9 mouse cellular contexts compared by ENCODE assay signal in the genomic region with DNA sequence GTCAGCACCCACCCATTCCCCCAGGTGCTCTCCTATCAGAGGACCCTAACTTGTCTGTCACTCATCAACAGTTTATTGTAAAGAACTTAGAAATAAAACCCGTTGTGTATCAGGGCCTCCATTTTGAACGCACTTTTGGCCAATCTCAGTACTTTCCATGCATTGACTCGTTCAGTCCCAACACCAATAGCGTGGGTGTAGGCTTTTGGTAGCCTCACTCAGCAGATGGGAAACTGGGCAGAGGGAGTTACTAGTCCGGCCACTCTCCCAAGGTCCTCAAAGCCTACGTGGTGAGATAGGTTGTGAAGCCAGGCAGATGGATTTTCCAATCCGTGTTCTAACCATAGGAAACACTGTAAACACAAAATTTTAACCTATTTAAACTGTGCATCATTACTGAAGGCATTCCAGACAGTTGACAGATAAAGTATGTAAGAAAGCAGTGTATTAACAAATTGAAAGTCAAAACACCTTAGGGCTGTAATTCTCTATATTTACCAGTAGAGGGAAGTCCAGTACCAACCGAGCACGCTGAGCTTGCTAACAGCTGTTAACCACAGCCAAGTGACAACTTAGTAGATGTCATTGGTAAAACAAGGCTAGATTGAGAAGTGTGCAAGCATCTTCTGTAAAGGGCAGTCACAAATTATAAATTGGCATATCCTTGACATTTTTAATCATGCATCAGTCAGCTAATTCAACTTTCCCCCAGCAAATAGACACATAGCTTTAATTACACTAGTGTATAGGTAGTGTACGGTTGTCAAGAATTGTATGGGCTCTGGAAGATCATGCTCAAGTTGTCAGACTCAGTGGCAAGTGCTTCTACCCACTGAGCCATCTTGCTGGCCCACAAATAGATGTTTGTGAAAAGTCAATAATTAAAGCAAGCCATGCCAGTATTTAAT. TPM values are rescaled to one million over a fixed set of nuclear protein-coding genes. Genes with fewer than 3 reads are reported as not detected.
DNase-seq lines count a peak whose midpoint lies in the region; ATAC-seq and TF ChIP-seq lines count a peak whose summit lies in the region.
"Had no signal": no experiment of that assay in that cellular context is flagged by ENCODE, and none has a peak within 500 bp of the region (broad histone marks: within the 10 kb centered on the region; RNA-seq: fewer than 3 reads in every experiment).

No protein-coding gene starts in this region.

- H3K79me2 ChIP-seq in heart, adult 2 months (replicated peaks; ENCODE audit: control insufficient read depth, insufficient read depth, low read length), result no peaks in the 10 kb centered on the region

- 59% methylated on average over 10 of the region's 10 CpGs for WGBS in heart, adult 2 months
- 59% methylated on average over 10 of the region's 10 CpGs for WGBS in heart, embryonic 12.5 days
- WGBS in hindbrain, postnatal 0 days, result 60% methylated on average over 10 of the region's 10 CpGs

- no peak overlapping the region for H3K27ac ChIP-seq in heart, adult 2 months
- H3K27ac ChIP-seq in heart, embryonic 12.5 days (ENCODE audit: poor library complexity, severe bottlenecking), result no peak overlapping the region
- H3K27ac ChIP-seq in hindbrain, postnatal 0 days, result no peak overlapping the region
- H3K27ac ChIP-seq: limb, embryonic 12.5 days had no signal

- POLR2A ChIA-PET in Patski (lab: Charles Lee), result no interaction called here

- DNase-seq in heart, adult 2 months, result no peak
- DNase-seq in 416B (ENCODE audit: low read depth) (peak; percentile 75), Patski (ENCODE audit: low read depth, low spot score) (no peak)
- DNase-seq in hindbrain, postnatal 0 days (ENCODE audit: low spot score), result peak; percentile 80
- peak; percentile 67 for DNase-seq in retina, postnatal 1 day
- DNase-seq in left cerebral cortex, postnatal 4 days, result no peak
- DNase-seq in ovary, postnatal 36 days (ENCODE audit: low spot score), result no peak

- CTCF ChIA-PET in Patski (lab: Charles Lee), result interaction anchor here (0.8 to 2.0 kb wide), 9 partner anchors 9 to 590 kb away, joined by 3 to 8 read pairs (median 4); no protein-coding TSS in a partner anchor

- H3K9me3 ChIP-seq in heart, embryonic 12.5 days (replicated peaks), result no peaks in the 10 kb centered on the region
- H3K9me3 ChIP-seq in hindbrain, postnatal 0 days (ENCODE audit: low read length), result no peaks in the 10 kb centered on the region

- no peaks in the 10 kb centered on the region for H3K4me1 ChIP-seq in heart, adult 2 months (ENCODE audit: control insufficient read depth, insufficient read depth, low read length)
- H3K4me1 ChIP-seq in heart, embryonic 12.5 days (replicated peaks), result no peaks in the 10 kb centered on the region
- H3K4me1 ChIP-seq in hindbrain, postnatal 0 days (ENCODE audit: insufficient read depth, low read length), result no peaks in the 10 kb centered on the region
- H3K4me1 ChIP-seq: limb, embryonic 12.5 days had no signal

- H3K9ac ChIP-seq in heart, adult 2 months (ENCODE audit: low read depth, low read length), result no peak overlapping the region
- H3K9ac ChIP-seq in heart, embryonic 12.5 days, result no peak overlapping the region
- H3K9ac ChIP-seq in hindbrain, postnatal 0 days (replicated peaks; ENCODE audit: low read length), result no peak overlapping the region
- H3K9ac ChIP-seq: limb, embryonic 12.5 days had no signal

- in situ Hi-C loops in Patski (cut with MboI; ENCODE audit: low pct_unique_long_range_greater_than_20kb), result loop anchor here (5.0 kb wide), 1 partner anchor 571 kb away; no protein-coding TSS in a partner anchor

- H3K27me3 ChIP-seq in heart, adult 2 months (ENCODE audit: control insufficient read depth, insufficient read depth, low read length), result no peaks in the 10 kb centered on the region
- no peaks in the 10 kb centered on the region for H3K27me3 ChIP-seq in heart, embryonic 12.5 days (replicated peaks)
- no peaks in the 10 kb centered on the region for H3K27me3 ChIP-seq in Patski
- H3K27me3 ChIP-seq in hindbrain, postnatal 0 days (ENCODE audit: insufficient read depth, low read length), result no peaks in the 10 kb centered on the region
- H3K27me3 ChIP-seq: limb, embryonic 12.5 days had no signal

- intact Hi-C loops in heart, adult 2 months (cut with DNase I), result loop anchor here (2.0 to 5.0 kb wide), 3 partner anchors 567 to 606 kb away; no protein-coding TSS in a partner anchor
- intact Hi-C loops in left cerebral cortex, postnatal 4 days (cut with DNase I), result loop anchor here (5.0 kb wide), 1 partner anchor 581 kb away; no protein-coding TSS in a partner anchor

- no peak overlapping the region for H3K4me3 ChIP-seq in heart, adult 2 months
- no peak overlapping the region for H3K4me3 ChIP-seq in heart, embryonic 12.5 days
- H3K4me3 ChIP-seq in hindbrain, postnatal 0 days (ENCODE audit: low read length), result no peak overlapping the region
- H3K4me3 ChIP-seq: limb, embryonic 12.5 days had no signal

- ATAC-seq in heart, embryonic 12.5 days (ENCODE audit: insufficient number of reproducible peaks, low FRiP score), result no peak
- no peak for ATAC-seq in Patski
- peak; percentile 73 for ATAC-seq in hindbrain, postnatal 0 days

- no peak for TF ChIP-seq EP300 in heart, adult 2 months (IDR thresholded peaks at IDR 0.05; ENCODE audit: insufficient read depth, low read depth, low read length)

- no peak overlapping the region for H3K4me2 ChIP-seq in heart, embryonic 12.5 days
- no peak overlapping the region for H3K4me2 ChIP-seq in hindbrain, postnatal 0 days (ENCODE audit: low read depth, low read length)
- H3K4me2 ChIP-seq: limb, embryonic 12.5 days had no signal

- peak; percentile 95 for TF ChIP-seq CTCF in heart, adult 2 months (IDR thresholded peaks at IDR 0.05)
- TF ChIP-seq CTCF in Patski (IDR thresholded peaks at IDR 0.05), result peak; percentile 78
- TF ChIP-seq CTCF in hindbrain, postnatal 0 days (IDR thresholded peaks at IDR 0.05; ENCODE audit: low read depth), result peak; percentile 91

- no peak for TF ChIP-seq POLR2A in heart, adult 2 months (IDR thresholded peaks at IDR 0.05; ENCODE audit: insufficient read depth, low read depth, low read length)

- H3K36me3 ChIP-seq in heart, adult 2 months (ENCODE audit: control insufficient read depth, insufficient read depth, low read length), result no peaks in the 10 kb centered on the region
- peaks cover 37% of the 10 kb centered on the region for H3K36me3 ChIP-seq in heart, embryonic 12.5 days
- no peaks in the 10 kb centered on the region for H3K36me3 ChIP-seq in hindbrain, postnatal 0 days (ENCODE audit: insufficient read depth, low read length)

RNA-seq across cellular contexts. Expression of a gene that starts 14.2 kb away (rescaled TPM):
- not detected for total RNA-seq in heart, adult 2 months (2021)
- polyA plus RNA-seq in heart, adult 2 months (2012; rRNA removed), result 0.12 and 0.38 TPM in 2 replicates
- polyA plus RNA-seq in heart, embryonic 12.5 days (2016; fragmentation: Nextera tagmentation; extraction: Ambion mirVana), result 2.4 and 3.2 TPM in 2 replicates
- polyA plus RNA-seq in Patski (2021), result 6.1 TPM
- total RNA-seq in hindbrain, postnatal 0 days (2014; rRNA removed), result 0.43 TPM in 1 of 2 replicates, not detected in the other
- 0.30 and 0.47 TPM in 2 replicates for polyA plus RNA-seq in hindbrain, postnatal 0 days (2015; fragmentation: Nextera tagmentation; extraction: Ambion mirVana)
- 1 to 10 TPM; 1.4 TPM for total RNA-seq in left cerebral cortex, postnatal 4 days (2021)

RNA-seq across cellular contexts. Expression of a gene that starts 49.5 kb away (rescaled TPM):
- total RNA-seq in heart, adult 2 months (2021), result 10 to 100 TPM; 44.1 to 53.3 TPM
- 12.3 and 26.9 TPM in 2 replicates for polyA plus RNA-seq in heart, adult 2 months (2012; rRNA removed)
- 94.4 and 98.8 TPM in 2 replicates for polyA plus RNA-seq in heart, embryonic 12.5 days (2016; fragmentation: Nextera tagmentation; extraction: Ambion mirVana)
- polyA plus RNA-seq in Patski (2021), result 117 TPM
- 83.4 and 94.5 TPM in 2 replicates for total RNA-seq in hindbrain, postnatal 0 days (2014; rRNA removed)
- polyA plus RNA-seq in hindbrain, postnatal 0 days (2015; fragmentation: Nextera tagmentation; extraction: Ambion mirVana), result 94.4 and 96.2 TPM in 2 replicates
- total RNA-seq in left cerebral cortex, postnatal 4 days (2021), result 100 to 1,000 TPM; 156 TPM

Comparison
In these comparisons a context has a peak if more than half of its experiments do, and no peak if none do; other contexts are left out.
1. DNase-seq: peak in 416B (single experiment), hindbrain, postnatal 0 days (single experiment) and retina, postnatal 1 day (single experiment); none in heart, adult 2 months (0 of 2), Patski (single experiment), left cerebral cortex, postnatal 4 days (single experiment) and ovary, postnatal 36 days (single experiment).
2. Peak in every context shown above with its lines, with median percentiles within 50 percentile points of each other: CTCF ChIP-seq.